Mouse (Mus musculus) left cerebral cortex, adult 2 months (tissue): ENCODE results near the gene Fkbp9. TPM values are rescaled to one million over a fixed set of nuclear protein-coding genes. Genes with fewer than 3 reads are reported as not detected.

Source experiments
- DNase-seq, 2 experiments: peaks; one replicate each; pipeline ENCODE4 v3.0.0; 2021 to 2022; ENCODE audit warnings: low spot score in 2 of 2, mixed read lengths in 1 of 2; ENCODE audit errors: extremely low spot score in 1 of 2
- H3K27ac ChIP-seq: fragments of 200-600 bp; 2 replicates; pipeline ENCODE4 v1.8.1; 2022
- H3K4me3 ChIP-seq: fragments of 200-600 bp; 2 replicates; pipeline ENCODE4 v1.8.1; 2022
- CTCF ChIP-seq: fragments of 200-600 bp; IDR thresholded peaks from 2 replicates; pipeline ENCODE4 v1.8.1; 2022; ENCODE audit warnings: antibody characterized with exemption, mild to moderate bottlenecking, moderate library complexity
- intact Hi-C: fragments of 180-260 bp; cut with DNase I; formaldehyde crosslinking; loops from one replicate; pipeline ENCODE4 v1.15.1; 2025
- total RNA-seq, 2 experiments: library from RNA; stranded (reverse); gene quantifications; 2 replicates each; pipeline ENCODE4 v1.2.3; 2021

The Fkbp9 gene
- total RNA-seq, 2 experiments from 2014 or later, result 25.9 to 26.6 TPM

DNA sequence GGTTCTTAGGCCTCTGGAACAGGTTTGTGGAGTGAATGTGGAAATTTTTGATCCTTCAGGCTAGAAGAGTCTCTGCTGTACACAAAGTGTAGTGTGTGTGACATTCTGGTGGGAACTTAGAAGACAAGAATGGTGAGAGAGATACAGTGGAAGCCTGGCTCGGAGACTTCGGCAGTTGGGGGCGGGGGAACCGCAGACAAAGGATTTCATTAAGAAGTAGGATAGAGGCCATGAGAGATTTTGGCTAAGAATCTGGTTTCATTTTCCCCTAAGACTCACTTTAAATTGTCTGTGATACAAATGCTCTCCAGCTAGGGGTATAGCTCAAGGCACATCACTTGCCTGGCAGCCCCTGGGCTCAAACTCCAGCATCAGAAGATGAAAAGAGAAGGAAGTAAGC lies 26.8 kb upstream of the Fkbp9 start:
- Histone ChIP-seq H3K27ac (no peak overlapping the region), H3K4me3 (no peak overlapping the region)
- TF ChIP-seq CTCF, result no peak
- no peak for DNase-seq
- intact Hi-C loops, result loop anchor here (5.0 to 10.0 kb wide), 2 partner anchors 1050 to 1412 kb away; partner anchors contain the start of genes Vmn1r21 and Vmn1r27

DNA sequence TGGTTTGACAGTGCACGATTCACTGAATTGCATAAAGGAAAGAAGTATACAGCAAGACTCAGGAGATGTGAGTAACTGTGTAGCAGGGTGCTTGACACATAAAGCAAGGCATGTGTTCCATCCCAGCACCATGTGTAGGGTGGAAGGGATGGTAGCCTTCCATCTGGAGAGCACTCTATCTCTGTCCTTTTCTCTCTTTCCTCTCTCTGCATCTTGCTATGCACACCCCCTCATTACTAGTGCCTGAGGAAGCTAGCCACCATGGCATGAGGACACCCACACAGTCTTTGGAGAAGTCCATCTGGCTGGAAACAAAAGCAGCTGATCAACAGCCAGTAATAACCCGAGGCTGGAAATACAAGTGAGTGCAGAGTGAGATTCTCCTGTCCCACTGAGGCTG lies 25.7 kb upstream of the Fkbp9 start:
- DNase-seq, result peak in 1 of 2 experiments; percentile 22
- Histone ChIP-seq H3K27ac (no peak overlapping the region), H3K4me3 (no peak overlapping the region)
- intact Hi-C loops, result loop anchor here (5.0 to 10.0 kb wide), 2 partner anchors 1049 to 1411 kb away; partner anchors contain the start of genes Vmn1r21 and Vmn1r27
- TF ChIP-seq CTCF, result no peak

DNA sequence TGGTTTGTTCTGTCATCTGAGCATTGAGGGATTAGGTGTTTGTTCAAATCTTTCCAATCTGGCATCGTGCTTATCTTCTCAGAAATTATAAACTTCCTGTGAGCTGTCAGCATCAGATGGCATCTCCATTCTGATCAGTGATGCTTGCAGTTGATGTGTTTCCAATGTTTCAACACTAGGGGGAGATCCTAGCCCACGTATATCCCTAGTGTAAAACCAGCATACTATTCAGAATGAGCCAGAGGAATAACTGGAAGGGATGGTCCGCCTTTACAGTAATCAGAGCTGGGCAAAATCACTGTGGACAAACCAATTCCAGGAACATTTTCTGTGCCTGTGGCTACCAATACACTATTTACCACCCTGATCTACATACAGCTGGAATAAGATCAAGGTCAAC lies 23.2 kb upstream of the Fkbp9 start:
- intact Hi-C loops, result loop anchor here (1.0 to 10.0 kb wide), 5 partner anchors 100 to 1409 kb away; partner anchors contain the start of genes Vmn1r21 and Vmn1r27
- H3K27ac ChIP-seq, result no peak overlapping the region
- peak; percentile 86 for TF ChIP-seq CTCF
- peak; percentile 28 to 31 for DNase-seq
- no peak overlapping the region for H3K4me3 ChIP-seq

DNA sequence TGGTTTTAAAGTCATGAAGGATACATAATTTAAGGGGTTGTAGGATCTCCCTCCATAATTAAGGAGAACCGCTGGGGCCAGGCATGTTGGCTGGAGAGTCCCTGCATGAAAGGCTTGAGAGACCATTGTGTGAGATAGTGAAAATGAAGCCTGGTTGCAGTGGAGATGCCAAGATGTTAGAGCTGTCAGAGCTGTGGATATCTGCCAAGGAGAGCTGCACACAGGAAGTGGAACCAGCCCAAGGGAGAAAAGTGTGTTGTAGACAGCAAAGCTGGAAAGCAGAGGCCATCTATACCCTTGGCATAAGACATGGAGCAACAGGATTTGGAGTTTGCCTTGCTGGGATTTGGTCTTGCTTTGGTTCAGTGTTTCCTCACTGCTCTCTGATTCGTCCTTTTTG lies 18.5 kb upstream of the Fkbp9 start:
- Histone ChIP-seq H3K4me3 (no peak overlapping the region), H3K27ac (no peak overlapping the region)
- DNase-seq, result no peak
- no peak for TF ChIP-seq CTCF
- intact Hi-C loops, result no loop called here

DNA sequence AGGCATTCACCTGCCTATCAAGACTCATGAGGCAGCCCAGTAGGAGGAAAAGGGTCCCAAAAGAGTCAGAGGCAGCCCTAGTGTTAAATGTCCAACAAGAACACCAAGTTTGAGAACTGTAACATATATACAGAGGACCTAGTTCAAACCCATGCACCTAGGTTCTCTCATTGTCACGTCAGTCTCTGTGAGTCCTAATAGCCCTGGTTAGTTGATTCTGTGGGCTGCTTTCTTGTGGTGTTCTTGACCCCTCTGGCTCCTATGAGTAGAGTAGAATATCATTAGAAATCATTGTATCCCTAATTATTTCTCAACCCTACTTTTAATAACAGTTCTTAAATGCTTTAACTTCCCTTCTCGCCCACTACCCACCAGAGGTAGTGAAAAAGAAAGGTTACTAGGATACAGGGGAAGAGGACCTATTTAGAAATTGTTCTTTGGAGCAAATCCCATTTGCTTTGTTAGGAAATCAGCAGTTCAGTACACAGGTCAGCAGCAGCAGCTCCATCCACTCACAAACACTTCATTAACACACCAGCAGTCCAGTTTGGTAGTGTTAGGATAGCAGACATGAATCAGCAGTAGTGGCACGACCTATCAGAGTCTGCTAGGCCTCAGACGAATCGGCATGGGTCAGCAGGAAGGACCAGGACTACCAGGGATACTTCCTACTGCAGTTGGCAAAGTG lies 13.3 kb upstream of the Fkbp9 start:
- intact Hi-C loops, result no loop called here
- H3K4me3 ChIP-seq, result no peak overlapping the region
- no peak for TF ChIP-seq CTCF
- H3K27ac ChIP-seq, result no peak overlapping the region
- no peak for DNase-seq

DNA sequence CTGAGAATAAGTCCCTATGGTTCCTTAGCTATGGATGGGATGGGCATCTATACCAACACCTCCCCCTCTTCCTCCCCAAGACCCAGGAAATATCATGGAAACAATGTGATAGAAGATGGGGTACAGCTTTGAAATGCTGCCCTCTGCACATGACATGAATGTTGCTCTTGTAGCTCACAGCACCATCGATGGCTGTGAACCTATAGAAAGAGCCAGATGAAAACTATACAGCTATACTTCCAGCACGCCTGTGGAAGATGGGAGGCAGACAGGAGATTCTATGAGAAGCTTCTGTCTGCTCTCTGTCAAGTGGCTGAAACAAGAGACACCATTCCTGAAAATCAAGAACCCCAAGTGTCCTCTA lies 12.8 kb upstream of the Fkbp9 start:
- TF ChIP-seq CTCF, result no peak
- no peak for DNase-seq
- Histone ChIP-seq H3K27ac (no peak overlapping the region), H3K4me3 (no peak overlapping the region)
- intact Hi-C loops, result no loop called here

DNA sequence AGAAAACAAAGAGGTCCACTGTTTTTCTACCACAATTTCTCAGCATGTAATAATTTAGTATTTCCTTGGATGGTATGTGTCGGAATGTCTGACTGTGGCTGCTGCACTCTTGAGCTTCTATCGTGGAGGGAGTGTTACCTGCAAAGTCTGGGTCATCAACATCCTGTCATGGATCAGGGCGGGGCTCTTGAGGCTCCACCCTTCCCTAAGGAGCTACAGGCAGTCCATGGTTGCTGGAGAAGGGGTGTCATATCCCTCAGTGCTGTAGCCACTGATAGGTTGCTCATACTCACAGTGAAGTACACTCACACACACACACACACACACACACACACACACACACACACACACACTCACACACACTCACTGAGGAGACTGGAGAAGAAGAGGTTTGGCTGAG lies 6.2 kb upstream of the Fkbp9 start:
- Histone ChIP-seq H3K4me3 (no peak overlapping the region), H3K27ac (no peak overlapping the region)
- intact Hi-C loops, result no loop called here
- no peak for DNase-seq
- TF ChIP-seq CTCF, result no peak

DNA sequence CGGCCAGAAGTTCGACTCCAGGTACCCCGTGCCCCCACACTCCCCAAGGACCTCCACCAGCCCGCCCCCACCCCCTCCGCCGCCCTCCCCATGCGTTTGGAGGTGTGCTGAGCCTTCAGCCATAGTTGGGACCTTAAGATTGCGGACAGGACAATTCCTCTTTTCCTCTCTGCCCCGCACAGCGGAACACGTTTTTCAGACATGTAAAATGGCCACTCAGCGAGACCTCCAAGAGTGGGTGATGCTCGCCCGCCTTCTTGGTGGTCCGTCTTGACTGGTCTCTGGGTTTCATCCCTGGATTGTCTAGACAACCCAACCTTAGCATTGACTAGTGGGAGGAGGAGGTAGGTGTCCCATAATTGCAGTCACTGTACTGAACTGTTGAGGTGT lies 543 bp downstream of the Fkbp9 start:
- Histone ChIP-seq H3K4me3 (peak overlapping the region; percentile 71), H3K27ac (no peak overlapping the region)
- TF ChIP-seq CTCF, result no peak
- intact Hi-C loops, result no loop called here
- no peak for DNase-seq

DNA sequence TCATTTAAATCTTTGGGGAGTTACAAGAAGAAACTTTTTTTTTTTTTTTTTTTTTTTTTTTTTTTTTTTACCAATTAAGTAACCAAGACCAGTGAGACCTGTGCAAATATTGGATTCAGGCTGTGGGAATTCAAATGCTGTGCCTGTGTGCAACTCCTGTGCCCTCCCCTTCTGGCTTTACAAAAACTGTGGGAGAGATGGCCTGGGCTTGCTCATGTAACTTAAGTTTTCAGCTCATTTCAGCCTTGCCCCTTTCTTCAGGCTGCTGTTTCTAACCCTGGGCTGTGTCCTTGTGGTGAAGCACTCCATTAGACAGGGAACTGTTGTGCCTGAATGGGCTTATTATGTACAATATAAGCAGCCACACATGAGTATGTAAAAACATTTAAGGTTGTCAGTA lies 971 bp downstream of the Fkbp9 start:
- no peak for DNase-seq
- H3K4me3 ChIP-seq, result no peak overlapping the region
- intact Hi-C loops, result no loop called here
- no peak overlapping the region for H3K27ac ChIP-seq
- no peak for TF ChIP-seq CTCF

DNA sequence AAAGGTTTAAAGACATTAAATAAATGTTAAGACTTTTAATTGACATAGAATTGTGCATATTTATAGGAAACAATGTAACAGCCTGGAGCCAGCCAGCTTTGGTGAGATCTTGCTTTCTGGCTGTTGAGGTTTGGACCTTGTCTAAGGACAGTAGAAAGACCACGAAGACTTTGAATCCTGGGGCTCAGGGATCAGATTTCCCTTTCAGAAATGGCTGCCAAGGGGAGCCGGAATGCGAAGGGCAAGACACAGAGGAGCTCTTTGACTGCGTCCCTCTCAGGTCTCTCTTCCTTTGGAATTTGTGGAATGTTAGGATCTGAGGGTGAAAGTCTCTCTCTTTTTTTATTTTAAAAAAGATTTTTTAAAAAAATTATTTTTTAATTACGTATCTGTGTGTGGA lies 2.9 kb downstream of the Fkbp9 start:
- no peak for DNase-seq
- Histone ChIP-seq H3K27ac (no peak overlapping the region), H3K4me3 (no peak overlapping the region)
- TF ChIP-seq CTCF, result no peak
- intact Hi-C loops, result no loop called here

DNA sequence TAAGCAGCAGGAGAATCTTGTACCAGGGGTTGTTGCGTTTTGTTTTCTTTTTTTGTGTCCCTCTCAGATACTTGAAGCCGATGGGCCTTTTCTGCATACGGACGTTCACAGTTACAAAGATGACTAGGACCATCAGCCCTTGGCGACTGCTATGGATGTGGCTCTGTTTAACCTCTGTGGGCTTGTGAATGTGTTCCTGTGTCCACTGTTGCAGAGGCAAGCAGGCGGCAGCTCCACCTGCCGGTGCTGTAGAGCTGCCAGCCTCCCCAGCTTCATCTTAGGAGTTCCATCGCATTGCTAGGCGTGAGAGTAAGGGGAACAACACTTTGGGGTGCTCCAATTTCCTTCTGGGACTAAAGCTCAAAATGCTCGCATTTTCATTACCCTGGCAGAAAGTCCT lies 3.7 kb downstream of the Fkbp9 start:
- DNase-seq, result no peak
- intact Hi-C loops, result no loop called here
- H3K27ac ChIP-seq, result no peak overlapping the region
- peak; percentile 45 for TF ChIP-seq CTCF
- H3K4me3 ChIP-seq, result no peak overlapping the region

DNA sequence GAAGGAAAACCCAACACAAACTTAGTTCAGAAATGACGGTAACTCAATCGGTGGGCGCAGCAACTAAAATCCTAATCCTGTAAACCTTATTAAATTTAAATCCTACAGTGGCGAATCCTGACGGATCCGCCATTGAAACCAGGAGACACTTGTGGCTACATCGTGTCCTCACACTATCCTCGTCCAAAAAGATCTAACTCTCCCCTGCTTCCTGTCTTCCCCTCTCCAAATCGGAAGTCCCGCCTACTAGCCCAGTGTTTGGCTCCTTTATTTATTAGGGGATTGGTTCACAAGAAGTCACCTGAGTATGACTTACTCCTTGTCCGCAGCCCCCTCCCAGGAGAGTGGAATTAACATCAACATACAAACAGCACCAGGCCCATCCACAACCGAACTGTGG lies 5.3 kb downstream of the Fkbp9 start:
- no peak for DNase-seq
- H3K27ac ChIP-seq, result no peak overlapping the region
- no peak for TF ChIP-seq CTCF
- intact Hi-C loops, result no loop called here
- H3K4me3 ChIP-seq, result no peak overlapping the region

DNA sequence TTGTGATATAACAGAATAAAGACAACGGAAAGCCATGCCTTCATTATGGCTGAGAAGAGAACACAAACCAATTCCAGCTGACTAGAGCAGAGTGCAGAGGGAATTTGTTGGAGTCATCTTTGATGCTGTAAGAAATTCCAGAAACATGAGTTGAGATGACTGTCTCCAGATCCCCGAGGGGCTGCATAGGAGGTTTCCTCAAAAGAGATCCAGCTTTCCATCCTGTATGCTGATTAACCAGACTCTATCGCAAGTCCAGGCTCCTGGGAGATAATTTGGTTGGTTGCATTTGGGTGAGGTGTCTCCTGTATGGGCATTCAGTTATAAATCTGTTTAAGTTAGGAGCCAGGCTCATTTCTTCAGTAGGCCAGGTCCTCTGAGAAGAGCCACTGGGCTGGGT lies 5.8 kb downstream of the Fkbp9 start:
- intact Hi-C loops, result no loop called here
- no peak for TF ChIP-seq CTCF
- Histone ChIP-seq H3K27ac (no peak overlapping the region), H3K4me3 (no peak overlapping the region)
- DNase-seq, result no peak

DNA sequence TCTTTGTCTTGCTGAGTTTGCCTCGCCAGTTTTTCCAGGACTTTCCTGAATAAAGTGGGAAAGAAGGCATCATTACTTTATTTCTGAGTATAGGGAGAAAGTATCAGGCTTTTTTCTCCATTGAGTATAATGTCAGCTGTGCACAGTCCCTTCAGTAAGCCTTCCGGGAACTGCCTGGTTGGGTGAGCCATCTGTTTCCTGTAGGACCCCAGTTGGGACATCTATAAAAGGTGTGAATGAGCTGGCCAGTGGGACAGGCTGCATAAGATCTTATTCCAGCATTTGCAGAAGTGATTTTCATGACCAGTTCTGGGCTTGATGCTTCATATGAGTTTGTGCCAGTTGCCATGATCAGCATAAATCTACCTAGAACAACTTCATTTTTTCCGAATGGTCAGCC lies 11.4 kb downstream of the Fkbp9 start:
- intact Hi-C loops, result no loop called here
- no peak overlapping the region for H3K27ac ChIP-seq
- no peak for DNase-seq
- no peak overlapping the region for H3K4me3 ChIP-seq
- TF ChIP-seq CTCF, result no peak
